Mouse (Mus musculus) hindbrain, embryonic 16.5 days (tissue): Measurements from ENCODE around the gene Hs1bp3. TPM values are rescaled to one million over a fixed set of nuclear protein-coding genes. Genes with fewer than 3 reads are reported as not detected.

Experiments
- ATAC-seq: fragments of 200-750 bp; cut with Nextera tagmentation; 2 replicates; pipeline ENCODE4 v1.8.0; 2017; ENCODE audit warnings: moderate TSS enrichment, moderate library complexity
- H3K27ac ChIP-seq: fragments of 300-500 bp; sonication (generic); 2 replicates; pipeline ENCODE4 v1.5.1; 2014; ENCODE audit warnings: low read depth, mild to moderate bottlenecking, control low read depth, low read length, moderate library complexity
- H3K27me3 ChIP-seq: fragments of 300-500 bp; sonication (generic); replicated peaks from 2 replicates; pipeline ENCODE4 v1.6.1; 2014; ENCODE audit warnings: low read length; ENCODE audit not compliant: control insufficient read depth, insufficient read depth
- H3K36me3 ChIP-seq: fragments of 300-500 bp; sonication (generic); 2 replicates; pipeline ENCODE4 v1.6.1; 2014; ENCODE audit warnings: mild to moderate bottlenecking, low read length, moderate library complexity, mixed read lengths; ENCODE audit not compliant: control insufficient read depth, insufficient read depth
- H3K4me1 ChIP-seq: fragments of 300-500 bp; sonication (generic); 2 replicates; pipeline ENCODE4 v1.6.1; 2014; ENCODE audit warnings: low read depth, low read length; ENCODE audit not compliant: control insufficient read depth, insufficient read depth
- H3K4me2 ChIP-seq: fragments of 300-500 bp; sonication (generic); 2 replicates; pipeline ENCODE4 v1.6.1; 2014; ENCODE audit warnings: mild to moderate bottlenecking, low read length, control low read depth, moderate library complexity
- H3K4me3 ChIP-seq: fragments of 300-500 bp; sonication (generic); 2 replicates; pipeline ENCODE4 v1.5.1; 2014; ENCODE audit warnings: mild to moderate bottlenecking, low read length, control low read depth, moderate library complexity
- H3K9ac ChIP-seq: fragments of 300-500 bp; sonication (generic); 2 replicates; pipeline ENCODE4 v1.6.1; 2014; ENCODE audit warnings: low read depth, mild to moderate bottlenecking, control low read depth, low read length, moderate library complexity
- H3K9me3 ChIP-seq: fragments of 300-500 bp; sonication (generic); 2 replicates; pipeline ENCODE4 v1.6.1; 2014; ENCODE audit warnings: mild to moderate bottlenecking, low read length, moderate library complexity; ENCODE audit not compliant: control insufficient read depth
- WGBS: fragments of 180-500 bp; shearing (Covaris S2); extraction: QIAGEN DNeasy Blood & Tissue Kit; methylation state at CpG from one replicate; pipeline ENCODE4 v1.1.7; 2014; 5-methylcytosine and 5-hydroxymethylcytosine counted together
- polyA plus RNA-seq: library from polyadenylated mRNA; unstranded; fragments of >200 nt; fragmentation: Nextera tagmentation; extraction: Ambion mirVana; gene quantifications from 2 replicates; pipeline ENCODE4 v1.2.1, GENCODE M21; 2015

Gene Hs1bp3
- polyA plus RNA-seq, 1 experiment from 2014 or later: 10.1 TPM

DNA sequence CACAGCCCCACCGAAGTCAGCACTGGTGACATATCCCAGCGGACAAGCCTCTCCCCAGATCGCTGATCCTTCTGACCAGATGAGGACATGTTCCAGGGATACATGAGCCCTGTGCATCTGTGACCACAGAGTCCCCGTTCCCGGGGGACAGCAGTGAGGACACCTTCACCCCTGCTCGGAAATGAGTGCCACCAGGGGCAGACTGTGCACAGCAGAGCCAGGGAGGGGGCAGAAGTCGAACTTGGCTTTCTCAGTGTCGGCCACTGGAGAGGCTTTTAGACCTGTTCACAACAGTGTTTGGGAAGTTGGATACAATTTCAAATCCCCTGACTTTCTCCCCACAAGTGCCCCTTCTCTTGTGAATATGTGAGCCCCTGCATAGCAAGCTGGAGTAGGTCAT is 23.7 kb upstream of the Hs1bp3 start:
- H3K27ac ChIP-seq: no peak overlapping the region
- no peak overlapping the region for H3K9ac ChIP-seq
- no peak for ATAC-seq
- H3K4me1 ChIP-seq: peaks cover 7% of the 10 kb centered on the region
- WGBS: 87% methylated on average over 8 of the region's 8 CpGs
- H3K9me3 ChIP-seq: no peaks in the 10 kb centered on the region
- no peaks in the 10 kb centered on the region for H3K27me3 ChIP-seq
- no peak overlapping the region for H3K4me3 ChIP-seq
- H3K36me3 ChIP-seq: no peaks in the 10 kb centered on the region
- H3K4me2 ChIP-seq: no peak overlapping the region

DNA sequence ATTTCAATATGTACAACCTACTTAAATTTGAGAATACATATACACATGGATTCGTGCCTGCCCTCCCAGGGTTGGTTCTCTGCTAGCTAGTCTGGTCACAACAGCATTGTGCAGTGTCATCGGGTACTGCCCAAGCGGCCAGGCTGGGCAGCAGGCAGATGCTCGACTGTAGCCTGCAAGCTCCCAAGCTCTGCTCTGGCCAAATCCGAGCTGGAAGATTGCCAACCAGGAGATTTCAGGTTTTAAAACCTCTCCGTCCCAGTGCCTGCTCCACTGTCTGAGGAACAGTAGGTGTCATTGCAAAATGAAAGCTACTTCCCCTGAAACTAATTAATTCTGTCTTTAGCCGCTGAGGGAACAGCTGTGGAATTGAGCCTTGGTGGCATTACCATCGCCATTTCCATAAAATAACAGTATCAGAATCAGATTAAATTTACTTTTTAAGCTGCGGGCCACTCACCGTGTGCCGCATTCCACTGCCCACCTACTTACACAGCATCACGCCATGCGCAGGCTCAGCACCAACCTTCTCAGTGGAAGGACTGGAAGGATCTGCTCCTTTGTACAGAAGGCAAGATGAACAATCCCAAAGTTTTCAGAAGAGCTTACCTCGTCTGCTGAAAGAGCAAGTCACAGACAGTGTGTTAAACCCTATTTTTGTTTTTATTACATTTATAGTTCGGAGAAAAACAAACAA is 21.9 kb upstream of the Hs1bp3 start:
- WGBS: 39% methylated on average over 15 of the region's 15 CpGs
- ATAC-seq: peak; percentile 75
- peaks cover 10% of the 10 kb centered on the region for H3K27me3 ChIP-seq
- H3K9me3 ChIP-seq: no peaks in the 10 kb centered on the region
- H3K36me3 ChIP-seq: no peaks in the 10 kb centered on the region
- no peak overlapping the region for H3K4me3 ChIP-seq
- H3K4me1 ChIP-seq: peaks cover 7% of the 10 kb centered on the region
- no peak overlapping the region for H3K27ac ChIP-seq
- H3K9ac ChIP-seq: no peak overlapping the region
- H3K4me2 ChIP-seq: peak overlapping the region; percentile 37

DNA sequence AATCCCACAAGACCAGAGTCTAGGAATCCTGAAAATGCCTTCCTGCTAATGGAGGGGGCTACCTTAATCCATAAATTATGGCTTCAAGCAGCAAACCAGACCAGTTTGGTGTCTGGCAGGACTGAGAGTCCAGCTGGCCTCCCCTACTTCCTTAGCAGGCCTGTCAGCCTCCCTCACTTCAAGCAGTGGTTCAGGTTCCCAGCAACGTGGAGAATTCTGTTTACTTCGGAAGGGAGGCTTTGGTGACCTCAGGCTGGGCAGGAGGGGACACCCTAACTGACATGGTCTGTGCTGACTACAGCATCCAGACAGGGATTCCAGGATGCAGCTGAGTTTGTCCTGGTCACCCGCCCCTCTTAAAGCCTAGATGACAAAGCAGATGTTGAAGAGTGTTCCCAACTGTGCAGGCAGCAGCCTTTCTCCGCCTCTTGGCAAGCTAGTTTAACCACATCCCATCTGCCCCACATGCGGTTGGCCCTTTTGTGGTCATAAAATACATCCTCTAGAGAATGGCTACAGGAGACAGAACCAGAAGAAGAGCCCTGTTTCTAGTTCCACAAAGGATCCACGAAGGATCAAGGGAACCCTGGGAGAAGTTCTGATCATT is 17.8 kb upstream of the Hs1bp3 start:
- Histone ChIP-seq H3K4me1 (peaks cover 19% of the 10 kb centered on the region), H3K9me3 (no peaks in the 10 kb centered on the region), H3K4me2 (no peak overlapping the region), H3K4me3 (no peak overlapping the region), H3K9ac (no peak overlapping the region), H3K27ac (no peak overlapping the region), H3K36me3 (no peaks in the 10 kb centered on the region), H3K27me3 (peaks cover 39% of the 10 kb centered on the region)
- no peak for ATAC-seq
- WGBS: 46% methylated on average over 6 of the region's 6 CpGs

DNA sequence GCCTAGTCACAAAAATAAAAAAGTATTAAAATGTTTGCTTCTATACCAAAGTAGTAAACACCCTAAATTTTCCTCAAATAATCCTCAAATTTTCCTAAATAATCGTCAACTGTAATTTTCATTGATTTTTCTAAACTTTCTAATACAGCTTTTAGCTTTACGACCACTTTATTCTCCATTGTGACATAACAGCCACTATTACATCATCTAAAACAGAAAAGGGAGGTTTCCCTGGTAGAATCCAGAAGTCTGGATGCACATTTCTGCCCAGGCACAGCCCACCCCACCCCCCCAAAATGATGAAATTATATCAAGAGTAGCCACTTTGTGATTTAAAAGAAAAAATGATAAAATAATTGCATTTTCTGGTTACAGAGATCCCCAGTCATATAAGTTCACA is 17.1 kb upstream of the Hs1bp3 start:
- WGBS: 84% methylated on average over 2 of the region's 2 CpGs
- Histone ChIP-seq H3K9ac (no peak overlapping the region), H3K27me3 (peaks cover 47% of the 10 kb centered on the region), H3K27ac (no peak overlapping the region), H3K36me3 (no peaks in the 10 kb centered on the region), H3K4me2 (no peak overlapping the region), H3K9me3 (no peaks in the 10 kb centered on the region), H3K4me1 (peaks cover 18% of the 10 kb centered on the region), H3K4me3 (no peak overlapping the region)
- no peak for ATAC-seq

DNA sequence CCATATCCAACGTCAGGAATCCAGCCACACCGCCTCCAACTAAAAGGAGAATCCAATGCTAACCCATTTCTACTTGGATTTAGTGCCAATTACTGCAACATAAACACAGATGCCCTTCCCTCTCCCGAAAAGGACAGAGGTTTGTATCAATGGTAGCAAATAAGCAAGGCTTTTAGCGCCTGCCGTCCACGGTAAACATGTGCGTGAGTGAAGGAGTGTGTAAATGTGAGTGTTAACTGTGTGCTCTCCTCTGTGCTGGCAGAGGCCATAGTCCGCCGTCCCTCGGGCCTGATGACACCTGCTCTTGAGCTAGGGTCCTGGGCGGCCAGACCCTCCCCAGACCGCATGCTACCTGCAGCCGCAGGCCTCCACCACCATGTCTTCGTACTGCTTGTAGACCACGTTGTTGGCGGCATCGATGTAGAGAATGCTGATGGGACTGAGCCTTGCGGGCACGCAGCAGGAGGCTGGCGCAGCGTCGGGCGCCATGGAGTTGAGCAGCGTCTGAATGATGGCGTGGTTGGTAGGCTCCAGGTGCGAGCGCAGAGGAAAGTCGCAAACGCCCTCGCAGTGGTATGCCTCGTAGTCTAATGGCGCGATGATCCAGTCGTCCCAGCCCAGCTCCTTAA is 15.5 kb upstream of the Hs1bp3 start:
- 0 out of 2 replicates have a peak, but pooled peaks have one; percentile 1 for ATAC-seq
- peak overlapping the region; percentile 65 for H3K4me2 ChIP-seq
- H3K4me3 ChIP-seq: peak overlapping the region; percentile 42
- peaks cover 62% of the 10 kb centered on the region for H3K27me3 ChIP-seq
- H3K36me3 ChIP-seq: no peaks in the 10 kb centered on the region
- H3K9ac ChIP-seq: peak overlapping the region; percentile 45
- peaks cover 25% of the 10 kb centered on the region for H3K4me1 ChIP-seq
- WGBS: 6% methylated on average over 33 of the region's 34 CpGs
- H3K9me3 ChIP-seq: no peaks in the 10 kb centered on the region
- H3K27ac ChIP-seq: no peak overlapping the region

DNA sequence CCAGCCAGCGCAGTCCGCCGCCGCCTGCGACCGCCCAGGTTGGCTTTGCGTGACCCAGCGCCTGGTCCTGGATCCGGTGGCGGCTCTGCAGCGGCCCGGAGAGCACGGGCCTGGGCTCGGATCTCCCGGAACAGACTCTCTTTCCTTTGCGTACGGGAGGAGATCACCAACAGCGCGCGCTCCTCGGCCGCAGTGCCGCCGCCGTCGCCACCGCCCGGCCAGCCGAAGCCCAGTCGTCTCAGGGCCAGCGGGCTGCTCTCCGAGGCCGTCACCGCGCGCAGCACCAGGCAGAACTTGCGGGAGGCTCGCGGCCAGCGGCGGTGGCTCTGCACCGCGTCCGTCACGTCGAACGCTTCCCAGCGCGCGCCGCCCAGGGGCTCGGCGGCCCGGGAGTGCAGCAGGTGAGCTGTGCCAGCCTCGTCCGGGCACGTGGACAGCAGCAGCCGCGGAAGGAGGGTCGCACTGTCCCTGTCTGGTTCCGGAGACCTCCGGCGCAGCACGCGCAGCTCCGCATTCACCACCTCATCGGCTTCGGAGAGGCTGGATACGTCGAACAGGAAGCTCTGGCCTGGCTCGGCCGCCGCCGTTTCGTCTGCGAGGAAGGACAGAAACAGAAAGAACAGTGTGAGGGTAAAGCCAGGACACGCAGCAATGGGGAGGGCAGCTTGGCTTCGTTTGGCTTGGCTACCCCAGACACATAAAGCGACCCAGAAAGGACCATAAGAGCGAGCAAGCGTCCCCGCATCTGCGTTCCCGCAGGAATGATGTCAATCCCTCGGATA is 14.7 kb upstream of the Hs1bp3 start:
- H3K9ac ChIP-seq: peak overlapping the region; percentile 45
- no peaks in the 10 kb centered on the region for H3K36me3 ChIP-seq
- no peaks in the 10 kb centered on the region for H3K9me3 ChIP-seq
- peaks cover 25% of the 10 kb centered on the region for H3K4me1 ChIP-seq
- peak overlapping the region; percentile 65 for H3K4me2 ChIP-seq
- no peak overlapping the region for H3K27ac ChIP-seq
- H3K4me3 ChIP-seq: peak overlapping the region; percentile 42
- ATAC-seq: peak; percentile 15; the same call in 1 of the 2 replicates
- H3K27me3 ChIP-seq: peaks cover 71% of the 10 kb centered on the region
- WGBS: 3% methylated on average over 83 of the region's 85 CpGs

DNA sequence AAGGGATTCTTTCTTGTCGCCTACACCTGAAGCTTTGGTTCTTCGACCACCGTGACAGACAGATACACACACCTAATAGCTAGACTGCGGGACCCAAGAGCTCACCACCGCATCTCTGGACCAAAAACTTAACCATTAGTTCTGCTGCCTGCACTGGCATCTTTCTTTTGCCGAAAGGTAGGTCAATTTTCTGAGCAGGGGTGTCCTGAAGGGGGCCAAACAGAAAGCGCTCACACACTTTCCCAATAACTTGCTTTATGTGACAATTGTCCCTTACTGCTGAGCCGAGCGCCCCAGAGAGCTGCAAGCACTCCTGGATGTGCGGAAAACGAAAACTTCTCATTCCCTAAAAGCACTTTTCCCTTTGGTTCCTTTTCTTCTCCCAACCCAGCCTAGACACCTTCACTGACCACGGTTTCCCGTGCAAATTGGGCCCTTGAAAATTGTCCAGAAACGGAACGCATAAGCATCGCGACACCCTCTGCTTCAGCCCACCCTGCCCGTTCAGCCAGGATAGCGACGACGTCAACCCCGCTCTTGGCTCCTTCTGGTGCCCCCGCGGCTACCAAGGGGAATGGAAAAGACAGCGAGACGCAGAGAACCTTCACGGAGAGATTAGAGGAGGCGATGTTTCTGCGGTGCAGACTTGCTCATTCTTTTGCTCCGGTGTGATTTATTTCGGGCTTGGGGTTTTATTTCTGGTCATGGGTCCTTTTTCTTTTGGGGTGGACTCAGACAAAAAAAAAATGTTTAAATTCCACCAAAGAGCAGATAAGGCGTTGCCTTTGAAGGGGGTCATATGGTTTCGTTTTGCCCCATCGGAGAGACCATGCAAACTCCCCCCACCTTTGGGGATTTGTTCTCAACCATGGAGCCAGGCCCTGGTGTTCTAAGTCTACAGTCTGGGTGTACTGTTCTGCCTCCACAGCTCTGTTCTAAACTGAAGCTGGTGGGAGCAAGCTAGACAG is 13.8 kb upstream of the Hs1bp3 start:
- Histone ChIP-seq H3K9ac (peak overlapping the region; percentile 31; the same call in 1 of the 2 replicates), H3K9me3 (no peaks in the 10 kb centered on the region), H3K4me3 (no peak overlapping the region), H3K27ac (no peak overlapping the region), H3K36me3 (no peaks in the 10 kb centered on the region), H3K27me3 (peaks cover 74% of the 10 kb centered on the region), H3K4me2 (no peak overlapping the region), H3K4me1 (peaks cover 25% of the 10 kb centered on the region)
- WGBS: 4% methylated on average over 34 of the region's 34 CpGs
- ATAC-seq: no peak

DNA sequence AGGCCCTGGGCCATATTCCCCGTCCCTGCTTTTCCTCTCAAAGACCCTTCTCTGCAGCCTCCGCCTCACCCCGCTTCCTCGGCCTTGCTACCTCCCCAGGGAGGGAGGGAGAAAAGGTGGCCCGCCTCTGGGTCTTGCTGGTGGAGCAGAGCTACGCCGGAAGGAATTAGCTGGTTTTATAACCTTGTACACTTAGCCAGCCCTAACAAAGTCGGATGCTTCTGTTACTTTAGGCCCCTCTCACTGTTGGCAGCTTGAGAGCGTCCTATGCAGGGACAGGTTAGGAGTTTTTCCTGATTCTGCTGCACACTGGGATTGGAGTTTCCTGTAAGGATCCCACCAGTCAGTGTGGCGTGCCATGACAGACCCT is 13.1 kb upstream of the Hs1bp3 start:
- peaks cover 75% of the 10 kb centered on the region for H3K27me3 ChIP-seq
- H3K4me1 ChIP-seq: peaks cover 25% of the 10 kb centered on the region
- no peak overlapping the region for H3K4me3 ChIP-seq
- no peaks in the 10 kb centered on the region for H3K9me3 ChIP-seq
- no peak overlapping the region for H3K27ac ChIP-seq
- no peaks in the 10 kb centered on the region for H3K36me3 ChIP-seq
- no peak overlapping the region for H3K4me2 ChIP-seq
- peak overlapping the region; percentile 31; the same call in 1 of the 2 replicates for H3K9ac ChIP-seq
- 19% methylated on average over 10 of the region's 10 CpGs for WGBS
- ATAC-seq: no peak
